8 mouse cellular contexts compared by ENCODE assay signal in the genomic region with DNA sequence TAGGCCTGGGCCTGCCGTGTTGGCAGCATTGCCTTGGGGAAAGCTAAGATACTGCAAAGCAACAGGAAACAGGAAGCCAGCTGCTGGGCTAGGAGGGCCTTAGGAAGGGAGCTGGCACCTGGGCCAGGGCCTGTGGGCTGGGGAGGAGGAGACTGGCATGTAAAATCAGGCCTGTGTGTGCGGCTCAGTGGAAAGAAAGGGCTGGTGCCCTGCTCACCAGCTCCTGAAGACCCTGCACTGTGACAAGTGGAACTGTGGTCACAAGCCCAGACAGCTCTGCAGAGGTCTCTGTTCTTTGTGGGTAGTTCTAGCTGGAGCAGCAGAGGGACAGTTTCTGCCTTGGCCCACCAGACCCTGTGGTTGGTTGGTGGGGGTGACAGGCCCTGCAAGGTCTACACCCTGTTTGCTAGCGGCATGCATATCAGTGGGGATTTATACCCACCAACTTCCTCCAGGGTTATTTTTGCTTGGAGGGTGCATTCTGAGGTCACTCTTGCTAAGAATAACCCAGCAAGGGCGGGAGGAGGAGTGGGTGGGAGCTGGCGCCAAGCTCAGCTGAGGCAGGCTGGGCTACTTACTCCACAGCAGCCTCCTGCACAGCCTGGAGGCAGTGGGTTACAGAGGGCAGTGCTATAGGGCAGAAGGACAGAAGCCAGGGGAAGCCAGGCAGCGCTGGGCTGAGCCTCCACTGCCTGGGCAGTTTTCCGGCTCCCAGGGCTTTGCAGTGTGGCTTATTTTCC. TPM values are rescaled to one million over a fixed set of nuclear protein-coding genes. Genes with fewer than 3 reads are reported as not detected.
DNase-seq lines count a peak whose midpoint lies in the region; ATAC-seq and TF ChIP-seq lines count a peak whose summit lies in the region.

No protein-coding gene starts in this region.

- peak; percentile 37 for TF ChIP-seq CTCF in gastrocnemius, adult 2 months (IDR thresholded peaks at IDR 0.05)
- no peak for TF ChIP-seq CTCF in stomach, postnatal 0 days (IDR thresholded peaks at IDR 0.05; ENCODE audit: low read depth)

- intact Hi-C loops in gastrocnemius, adult 2 months (cut with DNase I): loop anchor here (2.0 kb wide), 1 partner anchor 47 kb away; no protein-coding TSS in a partner anchor

- peaks cover 8% of the 10 kb centered on the region for H3K36me3 ChIP-seq in hindbrain, embryonic 16.5 days (ENCODE audit: control insufficient read depth, insufficient read depth, low read length)
- H3K36me3 ChIP-seq in limb, embryonic 15.5 days: peaks cover 55% of the 10 kb centered on the region
- H3K36me3 ChIP-seq in midbrain, embryonic 16.5 days (ENCODE audit: control insufficient read depth, insufficient read depth, low read length): peaks cover 17% of the 10 kb centered on the region
- H3K36me3 ChIP-seq in stomach, postnatal 0 days (ENCODE audit: control insufficient read depth, insufficient read depth, low read length): peaks cover 6% of the 10 kb centered on the region

- H3K27ac ChIP-seq in gastrocnemius, adult 2 months: peak overlapping the region; percentile 98
- H3K27ac ChIP-seq in hindbrain, embryonic 16.5 days (ENCODE audit: low read depth, low read length): peak overlapping the region; percentile 61
- H3K27ac ChIP-seq in limb, embryonic 15.5 days: peak overlapping the region; percentile 87
- H3K27ac ChIP-seq in midbrain, embryonic 16.5 days (ENCODE audit: low read length): no peak overlapping the region; the same call in 1 of the 2 replicates
- H3K27ac ChIP-seq in stomach, postnatal 0 days (replicated peaks): peak overlapping the region; percentile 90

- peak overlapping the region; percentile 51 for H3K4me3 ChIP-seq in gastrocnemius, adult 2 months
- no peak overlapping the region for H3K4me3 ChIP-seq in hindbrain, embryonic 16.5 days (ENCODE audit: low read length)
- H3K4me3 ChIP-seq in limb, embryonic 15.5 days: no peak overlapping the region
- H3K4me3 ChIP-seq in midbrain, embryonic 16.5 days (ENCODE audit: low read depth, low read length): no peak overlapping the region
- no peak overlapping the region for H3K4me3 ChIP-seq in stomach, postnatal 0 days (ENCODE audit: low read depth, low read length)

- H3K4me2 ChIP-seq in hindbrain, embryonic 16.5 days (ENCODE audit: low read length): no peak overlapping the region
- no peak overlapping the region for H3K4me2 ChIP-seq in limb, embryonic 15.5 days
- H3K4me2 ChIP-seq in midbrain, embryonic 16.5 days (ENCODE audit: low read length): no peak overlapping the region
- H3K4me2 ChIP-seq in stomach, postnatal 0 days (replicated peaks; ENCODE audit: low read depth): 0 out of 2 replicates have a peak overlapping the region, but pooled peaks have one; percentile 8

- WGBS in hindbrain, embryonic 16.5 days: 54% methylated on average over 7 of the region's 7 CpGs
- WGBS in limb, embryonic 15.5 days: 34% methylated on average over 7 of the region's 7 CpGs
- 69% methylated on average over 7 of the region's 7 CpGs for WGBS in midbrain, embryonic 16.5 days
- WGBS in stomach, postnatal 0 days: 13% methylated on average over 7 of the region's 7 CpGs

- H3K4me1 ChIP-seq in hindbrain, embryonic 16.5 days (ENCODE audit: control insufficient read depth, insufficient read depth, low read depth, low read length): peaks cover 7% of the 10 kb centered on the region; the same call in 1 of the 2 replicates
- H3K4me1 ChIP-seq in limb, embryonic 15.5 days: peaks cover 30% of the 10 kb centered on the region
- no peaks in the 10 kb centered on the region for H3K4me1 ChIP-seq in midbrain, embryonic 16.5 days (ENCODE audit: control insufficient read depth, insufficient read depth, low read length)
- H3K4me1 ChIP-seq in stomach, postnatal 0 days (replicated peaks; ENCODE audit: control insufficient read depth, insufficient read depth): peaks cover 13% of the 10 kb centered on the region; the same call in 1 of the 2 replicates

- H3K9me3 ChIP-seq in hindbrain, embryonic 16.5 days (ENCODE audit: control insufficient read depth, low read length): no peaks in the 10 kb centered on the region
- H3K9me3 ChIP-seq in limb, embryonic 15.5 days: no peaks in the 10 kb centered on the region
- no peaks in the 10 kb centered on the region for H3K9me3 ChIP-seq in midbrain, embryonic 16.5 days (replicated peaks; ENCODE audit: control insufficient read depth, low read length, poor library complexity, severe bottlenecking)
- H3K9me3 ChIP-seq in stomach, postnatal 0 days (ENCODE audit: control insufficient read depth, low read length): no peaks in the 10 kb centered on the region

- no peak for DNase-seq in cerebellum, postnatal 4 days (ENCODE audit: low spot score in 2 of 2)
- peak; percentile 93 for DNase-seq in brain, adult 2 months (ENCODE audit: low read depth, low spot score)
- DNase-seq in gastrocnemius, adult 2 months: peak; percentile 90
- DNase-seq in stomach, postnatal 0 days (ENCODE audit: low spot score): peak; percentile 58

- H3K27me3 ChIP-seq in hindbrain, embryonic 16.5 days (replicated peaks; ENCODE audit: control insufficient read depth, insufficient read depth, low read length): no peaks in the 10 kb centered on the region
- H3K27me3 ChIP-seq in limb, embryonic 15.5 days: no peaks in the 10 kb centered on the region
- H3K27me3 ChIP-seq in midbrain, embryonic 16.5 days (ENCODE audit: control insufficient read depth, insufficient read depth, low read depth, low read length): no peaks in the 10 kb centered on the region
- no peaks in the 10 kb centered on the region for H3K27me3 ChIP-seq in stomach, postnatal 0 days (ENCODE audit: control insufficient read depth, insufficient read depth, low read length)

- peak; percentile 84 for ATAC-seq in cerebellum, adult (ENCODE audit: insufficient number of reproducible peaks, low FRiP score, low TSS enrichment)
- ATAC-seq in hindbrain, embryonic 16.5 days: peak; percentile 71
- ATAC-seq in limb, embryonic 15.5 days (ENCODE audit: insufficient number of reproducible peaks, low FRiP score, low TSS enrichment, low read depth): peak; percentile 73
- peak; percentile 33; the same call in 1 of the 2 replicates for ATAC-seq in midbrain, embryonic 16.5 days
- peak; percentile 82 for ATAC-seq in stomach, postnatal 0 days (ENCODE audit: low FRiP score, low TSS enrichment)

- TF ChIP-seq EP300 in stomach, postnatal 0 days (optimal IDR thresholded peaks at IDR 0.05): no peak

- H3K9ac ChIP-seq in hindbrain, embryonic 16.5 days (ENCODE audit: low read depth, low read length): no peak overlapping the region
- no peak overlapping the region for H3K9ac ChIP-seq in limb, embryonic 15.5 days
- H3K9ac ChIP-seq in midbrain, embryonic 16.5 days (ENCODE audit: low read depth, low read length): no peak overlapping the region
- 0 out of 2 replicates have a peak overlapping the region, but pooled peaks have one; percentile 23 for H3K9ac ChIP-seq in stomach, postnatal 0 days (ENCODE audit: low read length)

RNA-seq across cellular contexts. Expression of a gene that starts 50.1 kb away (rescaled TPM):
- 10 to 100 TPM; 57.5 to 97.5 TPM for total RNA-seq in gastrocnemius, adult 2 months (2021)
- polyA plus RNA-seq in hindbrain, embryonic 16.5 days (2015; fragmentation: Nextera tagmentation; extraction: Ambion mirVana): 94.1 and 104 TPM in 2 replicates
- polyA plus RNA-seq in limb, embryonic 15.5 days (2015; fragmentation: Nextera tagmentation; extraction: Ambion mirVana): 133 and 142 TPM in 2 replicates
- 112 and 125 TPM in 2 replicates for polyA plus RNA-seq in midbrain, embryonic 16.5 days (2015; fragmentation: Nextera tagmentation; extraction: Ambion mirVana)
- polyA plus RNA-seq in stomach, postnatal 0 days (2015; fragmentation: Nextera tagmentation; extraction: Ambion mirVana): 29.7 and 44.0 TPM in 2 replicates

Comparison
In these comparisons a context has a peak if more than half of its experiments do, and no peak if none do; other contexts are left out.
1. ATAC-seq: peak in every context shown above with its lines; median percentile 84 in cerebellum, adult; 82 in stomach, postnatal 0 days; 73 in limb, embryonic 15.5 days; 71 in hindbrain, embryonic 16.5 days; 33 in midbrain, embryonic 16.5 days.
2. DNase-seq: peak in brain, adult 2 months (single experiment), gastrocnemius, adult 2 months (single experiment) and stomach, postnatal 0 days (single experiment); none in cerebellum, postnatal 4 days (0 of 2).